Mouse (Mus musculus): ENCODE measurements at regions not wholly inside any gene's neighbourhood (a gene's known extent, or its start where the extent isn't known, plus 50 kb on each side); places are given as distances from the start of the nearest gene placed in this dataset.

- no peaks in the 10 kb centered on the region for H3K36me3 ChIP-seq (ENCODE audit: control insufficient read depth, insufficient read depth, low read length)
- no peak for ATAC-seq (ENCODE audit: insufficient number of reproducible peaks, low FRiP score, low TSS enrichment, low read depth)
- WGBS: 90% methylated on average over 5 of the region's 5 CpGs
- H3K27me3 ChIP-seq (ENCODE audit: control insufficient read depth, insufficient read depth, low read length): no peaks in the 10 kb centered on the region
- no peak overlapping the region for H3K4me3 ChIP-seq (ENCODE audit: low read depth, low read length)
- DNase-seq (ENCODE audit: low spot score): no peak
- no peak overlapping the region for H3K4me2 ChIP-seq (ENCODE audit: low read depth, severe bottlenecking)
- H3K9me3 ChIP-seq (ENCODE audit: control insufficient read depth, low read length): no peaks in the 10 kb centered on the region
- no peaks in the 10 kb centered on the region for H3K4me1 ChIP-seq (ENCODE audit: control insufficient read depth, insufficient read depth, low read length)
- no peak overlapping the region for H3K27ac ChIP-seq (replicated peaks; ENCODE audit: low read depth, low read length)
- no peak overlapping the region for H3K9ac ChIP-seq (ENCODE audit: low read length)
Observed at GRCm38 (mm10) chr4:152757191-152757590, 279.5 kb upstream of the Kcnab2 start.

GRCm38 (mm10) chr4:152756535-152756934 lies 278.9 kb upstream of the Kcnab2 start:
- DNase-seq (ENCODE audit: low spot score): no peak
- H3K9ac ChIP-seq (ENCODE audit: low read length): no peak overlapping the region
- 87% methylated on average over 10 of the region's 10 CpGs for WGBS
- no peaks in the 10 kb centered on the region for H3K27me3 ChIP-seq (ENCODE audit: control insufficient read depth, insufficient read depth, low read length)
- H3K4me2 ChIP-seq (ENCODE audit: low read depth, severe bottlenecking): no peak overlapping the region
- no peak for ATAC-seq (ENCODE audit: insufficient number of reproducible peaks, low FRiP score, low TSS enrichment, low read depth)
- H3K4me3 ChIP-seq (ENCODE audit: low read depth, low read length): no peak overlapping the region
- no peaks in the 10 kb centered on the region for H3K36me3 ChIP-seq (ENCODE audit: control insufficient read depth, insufficient read depth, low read length)
- no peaks in the 10 kb centered on the region for H3K9me3 ChIP-seq (ENCODE audit: control insufficient read depth, low read length)
- H3K4me1 ChIP-seq (ENCODE audit: control insufficient read depth, insufficient read depth, low read length): no peaks in the 10 kb centered on the region
- H3K27ac ChIP-seq (replicated peaks; ENCODE audit: low read depth, low read length): no peak overlapping the region

- no peak overlapping the region for H3K27ac ChIP-seq (replicated peaks; ENCODE audit: low read depth, low read length)
- no peak overlapping the region for H3K9ac ChIP-seq (ENCODE audit: low read length)
- H3K4me1 ChIP-seq (ENCODE audit: control insufficient read depth, insufficient read depth, low read length): no peaks in the 10 kb centered on the region
- no peaks in the 10 kb centered on the region for H3K36me3 ChIP-seq (ENCODE audit: control insufficient read depth, insufficient read depth, low read length)
- no peaks in the 10 kb centered on the region for H3K27me3 ChIP-seq (ENCODE audit: control insufficient read depth, insufficient read depth, low read length)
- H3K4me2 ChIP-seq (ENCODE audit: low read depth, severe bottlenecking): no peak overlapping the region
- DNase-seq (ENCODE audit: low spot score): no peak
- H3K9me3 ChIP-seq (ENCODE audit: control insufficient read depth, low read length): no peaks in the 10 kb centered on the region
- 83% methylated on average over 8 of the region's 8 CpGs for WGBS
- no peak overlapping the region for H3K4me3 ChIP-seq (ENCODE audit: low read depth, low read length)
- ATAC-seq (ENCODE audit: insufficient number of reproducible peaks, low FRiP score, low TSS enrichment, low read depth): no peak
Observed at GRCm38 (mm10) chr4:152755756-152756155, 278.1 kb upstream of the Kcnab2 start.

GRCm38 (mm10) chr4:152744366-152744765 lies 266.7 kb upstream of the Kcnab2 start:
- DNase-seq (ENCODE audit: low spot score): no peak
- no peak overlapping the region for H3K9ac ChIP-seq (ENCODE audit: low read length)
- H3K4me3 ChIP-seq (ENCODE audit: low read depth, low read length): no peak overlapping the region
- no peaks in the 10 kb centered on the region for H3K36me3 ChIP-seq (ENCODE audit: control insufficient read depth, insufficient read depth, low read length)
- 44% methylated on average over 11 of the region's 11 CpGs for WGBS
- H3K27ac ChIP-seq (replicated peaks; ENCODE audit: low read depth, low read length): no peak overlapping the region
- no peak overlapping the region for H3K4me2 ChIP-seq (ENCODE audit: low read depth, severe bottlenecking)
- H3K4me1 ChIP-seq (ENCODE audit: control insufficient read depth, insufficient read depth, low read length): no peaks in the 10 kb centered on the region
- ATAC-seq (ENCODE audit: insufficient number of reproducible peaks, low FRiP score, low TSS enrichment, low read depth): no peak
- no peaks in the 10 kb centered on the region for H3K9me3 ChIP-seq (ENCODE audit: control insufficient read depth, low read length)
- no peaks in the 10 kb centered on the region for H3K27me3 ChIP-seq (ENCODE audit: control insufficient read depth, insufficient read depth, low read length)

GRCm38 (mm10) chr4:152733017-152733416 lies 255.3 kb upstream of the Kcnab2 start:
- WGBS: 84% methylated on average over 2 of the region's 2 CpGs
- no peaks in the 10 kb centered on the region for H3K9me3 ChIP-seq (ENCODE audit: control insufficient read depth, low read length)
- no peak for ATAC-seq (ENCODE audit: insufficient number of reproducible peaks, low FRiP score, low TSS enrichment, low read depth)
- no peak overlapping the region for H3K27ac ChIP-seq (replicated peaks; ENCODE audit: low read depth, low read length)
- H3K4me3 ChIP-seq (ENCODE audit: low read depth, low read length): no peak overlapping the region
- DNase-seq (ENCODE audit: low spot score): no peak
- H3K4me2 ChIP-seq (ENCODE audit: low read depth, severe bottlenecking): no peak overlapping the region
- no peak overlapping the region for H3K9ac ChIP-seq (ENCODE audit: low read length)
- H3K27me3 ChIP-seq (ENCODE audit: control insufficient read depth, insufficient read depth, low read length): no peaks in the 10 kb centered on the region
- no peaks in the 10 kb centered on the region for H3K36me3 ChIP-seq (ENCODE audit: control insufficient read depth, insufficient read depth, low read length)
- no peaks in the 10 kb centered on the region for H3K4me1 ChIP-seq (ENCODE audit: control insufficient read depth, insufficient read depth, low read length)

GRCm38 (mm10) chr4:152731988-152732387 lies 254.3 kb upstream of the Kcnab2 start:
- no peak for ATAC-seq (ENCODE audit: insufficient number of reproducible peaks, low FRiP score, low TSS enrichment, low read depth)

GRCm38 (mm10) chr4:152731082-152731720 lies 253.5 kb upstream of the Kcnab2 start:
- DNase-seq (ENCODE audit: low spot score) (no peak), ATAC-seq (ENCODE audit: insufficient number of reproducible peaks, low FRiP score, low TSS enrichment, low read depth) (no peak)
- Histone ChIP-seq H3K27me3 (ENCODE audit: control insufficient read depth, insufficient read depth, low read length) (no peaks in the 10 kb centered on the region), H3K4me1 (ENCODE audit: control insufficient read depth, insufficient read depth, low read length) (no peaks in the 10 kb centered on the region), H3K4me3 (ENCODE audit: low read depth, low read length) (no peak overlapping the region), H3K4me2 (ENCODE audit: low read depth, severe bottlenecking) (no peak overlapping the region), H3K9me3 (ENCODE audit: control insufficient read depth, low read length) (no peaks in the 10 kb centered on the region), H3K36me3 (ENCODE audit: control insufficient read depth, insufficient read depth, low read length) (no peaks in the 10 kb centered on the region), H3K27ac (replicated peaks; ENCODE audit: low read depth, low read length) (no peak overlapping the region), H3K9ac (ENCODE audit: low read length) (no peak overlapping the region)
- WGBS: 68% methylated on average over 10 of the region's 10 CpGs

More at GRCm38 (mm10) chr4:152731988-152732387, 254.3 kb upstream of the Kcnab2 start:
- Histone ChIP-seq H3K36me3 (ENCODE audit: control insufficient read depth, insufficient read depth, low read length) (no peaks in the 10 kb centered on the region), H3K27ac (replicated peaks; ENCODE audit: low read depth, low read length) (no peak overlapping the region), H3K9me3 (ENCODE audit: control insufficient read depth, low read length) (no peaks in the 10 kb centered on the region), H3K9ac (ENCODE audit: low read length) (no peak overlapping the region), H3K4me3 (ENCODE audit: low read depth, low read length) (no peak overlapping the region), H3K4me1 (ENCODE audit: control insufficient read depth, insufficient read depth, low read length) (no peaks in the 10 kb centered on the region), H3K27me3 (ENCODE audit: control insufficient read depth, insufficient read depth, low read length) (no peaks in the 10 kb centered on the region), H3K4me2 (ENCODE audit: low read depth, severe bottlenecking) (no peak overlapping the region)
- 78% methylated on average over 10 of the region's 10 CpGs for WGBS
- no peak for DNase-seq (ENCODE audit: low spot score)

- WGBS: 85% methylated on average over 6 of the region's 6 CpGs
Observed at GRCm38 (mm10) chr4:152729421-152729820, 251.8 kb upstream of the Kcnab2 start.

GRCm38 (mm10) chr4:152725881-152726280 lies 248.2 kb upstream of the Kcnab2 start:
- 36% methylated on average over 5 of the region's 5 CpGs for WGBS
- ATAC-seq (ENCODE audit: insufficient number of reproducible peaks, low FRiP score, low TSS enrichment, low read depth) (no peak), DNase-seq (ENCODE audit: low spot score) (peak; percentile 40)
- no peak overlapping the region for H3K4me2 ChIP-seq (ENCODE audit: low read depth, severe bottlenecking)
- no peak overlapping the region for H3K27ac ChIP-seq (replicated peaks; ENCODE audit: low read depth, low read length)
- H3K9me3 ChIP-seq (ENCODE audit: control insufficient read depth, low read length): no peaks in the 10 kb centered on the region
- no peaks in the 10 kb centered on the region for H3K27me3 ChIP-seq (ENCODE audit: control insufficient read depth, insufficient read depth, low read length)
- H3K4me3 ChIP-seq (ENCODE audit: low read depth, low read length): no peak overlapping the region
- H3K4me1 ChIP-seq (ENCODE audit: control insufficient read depth, insufficient read depth, low read length): peaks cover 5% of the 10 kb centered on the region; the same call in 1 of the 2 replicates
- no peaks in the 10 kb centered on the region for H3K36me3 ChIP-seq (ENCODE audit: control insufficient read depth, insufficient read depth, low read length)
- no peak overlapping the region for H3K9ac ChIP-seq (ENCODE audit: low read length)

More at GRCm38 (mm10) chr4:152729421-152729820, 251.8 kb upstream of the Kcnab2 start:
- H3K4me1 ChIP-seq (ENCODE audit: control insufficient read depth, insufficient read depth, low read length): peaks cover 5% of the 10 kb centered on the region; the same call in 1 of the 2 replicates
- H3K9ac ChIP-seq (ENCODE audit: low read length): no peak overlapping the region
- H3K27ac ChIP-seq (replicated peaks; ENCODE audit: low read depth, low read length): no peak overlapping the region
- no peak for ATAC-seq (ENCODE audit: insufficient number of reproducible peaks, low FRiP score, low TSS enrichment, low read depth)
- no peak overlapping the region for H3K4me3 ChIP-seq (ENCODE audit: low read depth, low read length)
- H3K4me2 ChIP-seq (ENCODE audit: low read depth, severe bottlenecking): no peak overlapping the region
- no peak for DNase-seq (ENCODE audit: low spot score)
- no peaks in the 10 kb centered on the region for H3K36me3 ChIP-seq (ENCODE audit: control insufficient read depth, insufficient read depth, low read length)
- H3K9me3 ChIP-seq (ENCODE audit: control insufficient read depth, low read length): no peaks in the 10 kb centered on the region
- H3K27me3 ChIP-seq (ENCODE audit: control insufficient read depth, insufficient read depth, low read length): no peaks in the 10 kb centered on the region
